In genomic region chr17:29886061-29886460, GRCm38 (mm10) we compare ENCODE assay signal across 8 mouse cellular contexts.
DNase-seq lines count a peak whose midpoint lies in the region; ATAC-seq lines count a peak whose summit lies in the region.

No protein-coding gene starts in this region.

- no peak for ATAC-seq in neural tube, embryonic 11.5 days (ENCODE audit: insufficient read depth, low FRiP score, low TSS enrichment)
- no peak for ATAC-seq in hindbrain, embryonic 13.5 days (ENCODE audit: low FRiP score)
- ATAC-seq in liver, embryonic 15.5 days (ENCODE audit: insufficient read depth), result no peak
- ATAC-seq in activated CD4-positive, CD25-positive, alpha-beta regulatory T cell, adult 4 months, result no peak

- peak overlapping the region; percentile 66 for H3K4me3 ChIP-seq in neural tube, embryonic 11.5 days (ENCODE audit: low read depth, low read length)
- peak overlapping the region; percentile 71 for H3K4me3 ChIP-seq in hindbrain, embryonic 13.5 days
- peak overlapping the region; percentile 65 for H3K4me3 ChIP-seq in liver, embryonic 15.5 days (replicated peaks)

- 10% methylated on average over 4 of the region's 4 CpGs for WGBS in neural tube, embryonic 11.5 days
- WGBS in hindbrain, embryonic 13.5 days, result 4% methylated on average over 4 of the region's 4 CpGs
- 18% methylated on average over 4 of the region's 4 CpGs for WGBS in liver, embryonic 15.5 days (ENCODE audit: insufficient replicate concordance)

- no peaks in the 10 kb centered on the region for H3K9me3 ChIP-seq in neural tube, embryonic 11.5 days (ENCODE audit: control insufficient read depth, low read length)
- no peaks in the 10 kb centered on the region for H3K9me3 ChIP-seq in hindbrain, embryonic 13.5 days
- no peaks in the 10 kb centered on the region for H3K9me3 ChIP-seq in liver, embryonic 15.5 days (replicated peaks)

- peaks cover 46% of the 10 kb centered on the region for H3K27me3 ChIP-seq in neural tube, embryonic 11.5 days (ENCODE audit: control insufficient read depth, insufficient read depth, low read length)
- H3K27me3 ChIP-seq in hindbrain, embryonic 13.5 days, result peaks cover 42% of the 10 kb centered on the region
- H3K27me3 ChIP-seq in liver, embryonic 15.5 days, result peaks cover 86% of the 10 kb centered on the region

- DNase-seq in cerebellum, adult 18-20 months, result peak; percentile 29 to 45
- no peak for DNase-seq in cerebellum, adult 11 months
- DNase-seq in neural tube, embryonic 11.5 days (ENCODE audit: low spot score), result no peak
- no peak for DNase-seq in neural tube, embryonic 10.5 days (ENCODE audit: extremely low spot score, low spot score)
- no peak for DNase-seq in urinary bladder, adult 2 months (ENCODE audit: low spot score)

- no peak overlapping the region for H3K27ac ChIP-seq in neural tube, embryonic 11.5 days (ENCODE audit: low read depth, low read length)
- peak overlapping the region; percentile 92 for H3K27ac ChIP-seq in hindbrain, embryonic 13.5 days
- H3K27ac ChIP-seq in liver, embryonic 15.5 days (replicated peaks), result no peak overlapping the region

- H3K4me2 ChIP-seq in neural tube, embryonic 11.5 days (ENCODE audit: low read depth), result peak overlapping the region; percentile 99
- peak overlapping the region; percentile 95 for H3K4me2 ChIP-seq in hindbrain, embryonic 13.5 days
- peak overlapping the region; percentile 90 for H3K4me2 ChIP-seq in liver, embryonic 15.5 days

- H3K36me3 ChIP-seq in neural tube, embryonic 11.5 days (ENCODE audit: control insufficient read depth, insufficient read depth, low read length), result no peaks in the 10 kb centered on the region
- H3K36me3 ChIP-seq in hindbrain, embryonic 13.5 days, result no peaks in the 10 kb centered on the region
- H3K36me3 ChIP-seq in liver, embryonic 15.5 days (replicated peaks), result no peaks in the 10 kb centered on the region

- H3K9ac ChIP-seq in neural tube, embryonic 11.5 days (ENCODE audit: low read length), result peak overlapping the region; percentile 66; the same call in 1 of the 2 replicates
- H3K9ac ChIP-seq in hindbrain, embryonic 13.5 days, result peak overlapping the region; percentile 87
- H3K9ac ChIP-seq in liver, embryonic 15.5 days, result peak overlapping the region; percentile 59; the same call in 1 of the 2 replicates

- peaks cover 14% of the 10 kb centered on the region; the same call in 1 of the 2 replicates for H3K4me1 ChIP-seq in neural tube, embryonic 11.5 days (ENCODE audit: control insufficient read depth, insufficient read depth, low read length)
- peaks cover 80% of the 10 kb centered on the region for H3K4me1 ChIP-seq in hindbrain, embryonic 13.5 days (replicated peaks)
- H3K4me1 ChIP-seq in liver, embryonic 15.5 days (replicated peaks), result peaks cover 52% of the 10 kb centered on the region

Comparison
In these comparisons a context has a peak if more than half of its experiments do, and no peak if none do; other contexts are left out.
1. DNase-seq: peak in cerebellum, adult 18-20 months (2 of 2); none in cerebellum, adult 11 months (single experiment), neural tube, embryonic 11.5 days (single experiment), neural tube, embryonic 10.5 days (single experiment) and urinary bladder, adult 2 months (single experiment).
2. Peak in every context shown above with its lines, with median percentiles within 50 percentile points of each other: H3K4me2 ChIP-seq, H3K4me3 ChIP-seq and H3K9ac ChIP-seq.